Mouse (Mus musculus): ENCODE results near the gene Ptprb. TPM values are rescaled to one million over a fixed set of nuclear protein-coding genes. Genes with fewer than 3 reads are reported as not detected.
A peak's percentile ranks its signal among the peaks of the same experiment; 100 is the strongest.

Gene Ptprb
- 3.1 and 4.0 TPM in 2 replicates for polyA plus RNA-seq (2014; fragmentation: Nextera tagmentation; extraction: Ambion mirVana)

DNA sequence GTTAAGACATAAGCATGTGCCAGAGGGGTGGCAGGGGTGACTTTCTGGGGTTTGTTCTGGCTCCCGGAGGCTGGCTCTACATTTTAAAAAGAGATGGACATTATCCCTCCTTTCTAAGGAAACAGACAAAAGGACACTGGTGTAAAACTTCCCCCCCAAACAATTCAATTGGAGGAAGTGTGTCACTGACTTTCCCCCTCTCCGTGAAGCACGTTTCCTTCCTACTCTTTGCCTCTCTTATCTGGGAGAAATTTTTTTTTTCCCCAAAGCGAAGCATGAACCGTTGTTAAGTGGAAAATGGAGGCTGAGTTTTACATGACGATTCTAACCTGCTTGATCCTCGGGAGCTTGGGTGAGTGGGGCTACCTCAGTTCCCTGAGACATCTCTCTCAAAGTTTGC lies at the start of gene Ptprb:
Ptprb (plus strand) TSS at position 244 of the 400 bp plus-strand sequence.
- Histone ChIP-seq H3K36me3 (ENCODE audit: control insufficient read depth, insufficient read depth, low read length) (no peaks in the 10 kb centered on the region), H3K9ac (replicated peaks; ENCODE audit: low read depth, low read length) (no peak within 1 kb of the TSS), H3K27me3 (ENCODE audit: control insufficient read depth, insufficient read depth, low read length) (no peaks in the 10 kb centered on the region), H3K4me3 (ENCODE audit: low read depth, low read length) (no peak within 1 kb of the TSS), H3K9me3 (ENCODE audit: control insufficient read depth, low read length) (no peaks in the 10 kb centered on the region), H3K4me2 (ENCODE audit: low read depth, low read length) (no peak within 1 kb of the TSS), H3K4me1 (ENCODE audit: control insufficient read depth, insufficient read depth, low read length) (no peaks in the 10 kb centered on the region), H3K27ac (ENCODE audit: low read depth, low read length) (no peak within 1 kb of the TSS)
- ATAC-seq (ENCODE audit: low read depth): no peak
- WGBS: 70% methylated on average over 7 of the region's 7 CpGs

DNA sequence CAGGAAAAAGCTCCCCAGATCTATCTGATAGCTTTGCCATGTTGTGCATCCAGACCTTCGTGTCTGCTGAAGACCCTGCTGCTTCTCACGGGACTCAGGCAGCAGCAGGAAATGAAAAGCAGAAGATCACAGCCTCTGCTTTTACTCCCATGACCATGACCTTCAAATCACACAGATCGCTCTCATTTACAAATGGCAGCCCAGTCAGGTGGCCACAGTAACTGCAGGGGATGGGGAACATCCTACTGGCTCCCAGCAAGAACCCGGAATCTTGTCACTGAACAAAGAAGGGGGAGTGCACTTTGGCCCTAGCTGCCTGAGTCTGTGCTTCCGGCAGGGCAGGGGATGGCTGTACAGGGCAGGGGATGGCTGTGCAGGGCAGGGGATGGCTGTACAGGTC lies 40.0 kb upstream of the Ptprb start:
- no peaks in the 10 kb centered on the region for H3K4me1 ChIP-seq (ENCODE audit: control insufficient read depth, insufficient read depth, low read length)
- no peak overlapping the region for H3K4me3 ChIP-seq (ENCODE audit: low read depth, low read length)
- no peak overlapping the region for H3K9ac ChIP-seq (replicated peaks; ENCODE audit: low read depth, low read length)
- no peaks in the 10 kb centered on the region for H3K9me3 ChIP-seq (ENCODE audit: control insufficient read depth, low read length)
- no peaks in the 10 kb centered on the region for H3K27me3 ChIP-seq (ENCODE audit: control insufficient read depth, insufficient read depth, low read length)
- WGBS: 58% methylated on average over 5 of the region's 5 CpGs
- no peak for ATAC-seq (ENCODE audit: low read depth)
- H3K27ac ChIP-seq (ENCODE audit: low read depth, low read length): no peak overlapping the region
- no peaks in the 10 kb centered on the region for H3K36me3 ChIP-seq (ENCODE audit: control insufficient read depth, insufficient read depth, low read length)
- no peak overlapping the region for H3K4me2 ChIP-seq (ENCODE audit: low read depth, low read length)

DNA sequence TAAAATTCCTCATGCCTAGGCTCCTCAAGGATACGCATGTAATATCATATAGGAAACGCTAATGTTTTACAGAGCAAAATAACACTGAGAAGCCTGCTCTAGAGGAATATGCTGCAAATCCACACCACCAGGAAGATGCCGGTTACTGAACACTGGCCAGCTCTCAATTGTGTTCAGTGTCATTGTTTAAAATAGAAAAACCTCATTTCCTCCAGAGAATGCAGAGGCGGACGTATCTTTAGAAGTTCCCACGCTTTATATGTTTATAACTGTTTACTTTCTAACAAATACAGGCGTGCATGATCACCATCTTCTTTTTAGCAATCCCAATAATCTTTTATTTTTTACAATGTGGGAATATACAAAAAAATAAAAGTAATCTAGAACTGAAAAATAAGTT lies 33.1 kb upstream of the Ptprb start:
- no peak for ATAC-seq (ENCODE audit: low read depth)
- Histone ChIP-seq H3K4me3 (ENCODE audit: low read depth, low read length) (no peak overlapping the region), H3K27me3 (ENCODE audit: control insufficient read depth, insufficient read depth, low read length) (no peaks in the 10 kb centered on the region), H3K36me3 (ENCODE audit: control insufficient read depth, insufficient read depth, low read length) (no peaks in the 10 kb centered on the region), H3K9me3 (ENCODE audit: control insufficient read depth, low read length) (no peaks in the 10 kb centered on the region), H3K9ac (replicated peaks; ENCODE audit: low read depth, low read length) (no peak overlapping the region), H3K4me2 (ENCODE audit: low read depth, low read length) (no peak overlapping the region), H3K4me1 (ENCODE audit: control insufficient read depth, insufficient read depth, low read length) (no peaks in the 10 kb centered on the region), H3K27ac (ENCODE audit: low read depth, low read length) (no peak overlapping the region)
- WGBS: 71% methylated on average over 7 of the region's 7 CpGs

DNA sequence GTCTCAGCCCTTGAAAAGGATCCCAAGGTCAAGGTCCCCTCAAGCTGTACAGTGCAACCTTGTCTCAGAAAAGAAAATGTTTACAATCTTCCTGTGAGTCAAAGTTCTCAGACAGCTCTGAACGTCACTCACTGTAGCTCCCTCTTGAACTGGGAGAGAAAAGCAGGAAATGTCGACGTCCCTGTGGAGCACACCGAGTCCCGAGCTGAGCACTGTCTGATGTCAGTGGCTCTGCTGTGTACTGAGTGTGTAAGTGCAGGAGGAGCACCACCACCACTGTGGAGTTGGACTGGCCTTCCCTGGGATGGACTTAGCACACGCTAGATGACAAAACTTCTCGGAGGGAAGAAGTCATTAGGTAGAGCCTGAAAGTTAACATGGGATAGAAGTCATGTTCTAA lies 31.9 kb upstream of the Ptprb start:
- 65% methylated on average over 7 of the region's 7 CpGs for WGBS
- Histone ChIP-seq H3K4me3 (ENCODE audit: low read depth, low read length) (no peak overlapping the region), H3K27me3 (ENCODE audit: control insufficient read depth, insufficient read depth, low read length) (no peaks in the 10 kb centered on the region), H3K9ac (replicated peaks; ENCODE audit: low read depth, low read length) (no peak overlapping the region), H3K4me2 (ENCODE audit: low read depth, low read length) (no peak overlapping the region), H3K4me1 (ENCODE audit: control insufficient read depth, insufficient read depth, low read length) (no peaks in the 10 kb centered on the region), H3K36me3 (ENCODE audit: control insufficient read depth, insufficient read depth, low read length) (no peaks in the 10 kb centered on the region), H3K27ac (ENCODE audit: low read depth, low read length) (no peak overlapping the region), H3K9me3 (ENCODE audit: control insufficient read depth, low read length) (no peaks in the 10 kb centered on the region)
- no peak for ATAC-seq (ENCODE audit: low read depth)

DNA sequence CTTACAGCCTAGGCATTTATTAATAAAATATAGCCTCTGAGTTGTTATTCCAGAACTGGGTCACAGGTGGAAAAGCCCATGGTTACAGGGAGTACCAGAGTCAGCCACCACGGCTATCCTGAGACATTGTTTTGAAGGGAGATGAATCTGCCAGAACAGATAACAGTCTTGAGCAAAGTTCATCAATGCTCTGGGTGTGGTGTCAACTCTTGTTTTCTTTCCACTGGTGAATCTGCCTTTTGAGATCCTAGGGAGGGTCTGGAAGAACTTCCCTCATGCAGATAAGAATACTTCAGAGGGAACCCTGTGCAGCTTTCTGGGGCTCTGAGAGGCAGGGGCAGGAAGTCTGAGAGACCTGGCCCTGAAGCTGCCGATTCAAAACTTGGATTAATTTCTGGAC lies 29.7 kb upstream of the Ptprb start:
- no peaks in the 10 kb centered on the region for H3K36me3 ChIP-seq (ENCODE audit: control insufficient read depth, insufficient read depth, low read length)
- WGBS: 88% methylated on average over 2 of the region's 2 CpGs
- no peak overlapping the region for H3K27ac ChIP-seq (ENCODE audit: low read depth, low read length)
- H3K9ac ChIP-seq (replicated peaks; ENCODE audit: low read depth, low read length): no peak overlapping the region
- H3K27me3 ChIP-seq (ENCODE audit: control insufficient read depth, insufficient read depth, low read length): no peaks in the 10 kb centered on the region
- no peaks in the 10 kb centered on the region for H3K4me1 ChIP-seq (ENCODE audit: control insufficient read depth, insufficient read depth, low read length)
- H3K9me3 ChIP-seq (ENCODE audit: control insufficient read depth, low read length): no peaks in the 10 kb centered on the region
- H3K4me2 ChIP-seq (ENCODE audit: low read depth, low read length): no peak overlapping the region
- no peak overlapping the region for H3K4me3 ChIP-seq (ENCODE audit: low read depth, low read length)
- ATAC-seq (ENCODE audit: low read depth): no peak

DNA sequence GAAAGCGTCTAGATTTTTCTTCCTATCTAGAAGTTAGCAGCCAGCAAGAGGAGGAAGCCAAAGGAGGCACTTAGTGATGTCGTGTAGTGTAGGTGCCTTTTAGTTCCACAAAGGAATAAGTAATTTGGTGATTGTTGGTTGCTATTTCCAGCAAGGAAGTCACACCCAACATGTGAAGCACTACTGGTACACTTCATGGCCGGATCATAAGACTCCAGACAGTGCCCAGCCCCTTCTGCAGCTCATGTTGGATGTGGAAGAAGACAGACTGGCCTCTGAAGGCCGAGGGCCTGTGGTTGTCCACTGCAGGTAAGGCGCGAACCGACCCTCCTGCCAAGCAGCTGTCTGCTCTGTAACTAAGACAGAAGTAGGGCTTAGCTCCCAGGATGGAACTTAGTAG lies 22.7 kb upstream of the Ptprb start:
- ATAC-seq (ENCODE audit: low read depth): no peak
- H3K4me2 ChIP-seq (ENCODE audit: low read depth, low read length): no peak overlapping the region
- no peaks in the 10 kb centered on the region for H3K36me3 ChIP-seq (ENCODE audit: control insufficient read depth, insufficient read depth, low read length)
- no peak overlapping the region for H3K9ac ChIP-seq (replicated peaks; ENCODE audit: low read depth, low read length)
- no peaks in the 10 kb centered on the region for H3K9me3 ChIP-seq (ENCODE audit: control insufficient read depth, low read length)
- H3K27ac ChIP-seq (ENCODE audit: low read depth, low read length): no peak overlapping the region
- H3K4me1 ChIP-seq (ENCODE audit: control insufficient read depth, insufficient read depth, low read length): no peaks in the 10 kb centered on the region
- H3K4me3 ChIP-seq (ENCODE audit: low read depth, low read length): no peak overlapping the region
- no peaks in the 10 kb centered on the region for H3K27me3 ChIP-seq (ENCODE audit: control insufficient read depth, insufficient read depth, low read length)
- WGBS: 91% methylated on average over 7 of the region's 7 CpGs

DNA sequence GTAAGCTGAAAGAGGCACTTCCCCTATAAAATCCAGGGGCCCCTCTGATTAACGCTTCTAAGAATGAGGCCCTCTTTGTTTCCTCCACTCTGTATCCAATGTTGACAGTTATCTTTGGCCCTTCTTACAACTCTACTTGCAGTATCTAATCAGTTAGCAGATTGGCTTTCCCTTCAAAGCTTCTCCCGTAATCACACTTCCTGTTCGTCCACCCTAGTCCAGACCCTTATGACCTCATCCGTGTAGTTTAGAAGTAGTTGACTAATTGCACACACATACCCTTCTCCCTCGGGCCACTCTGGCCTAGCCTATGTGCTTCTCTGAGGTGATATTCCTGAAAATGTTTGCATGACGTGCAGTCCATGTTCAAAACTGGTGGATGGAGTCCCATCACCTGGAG lies 21.4 kb upstream of the Ptprb start:
- no peak overlapping the region for H3K4me3 ChIP-seq (ENCODE audit: low read depth, low read length)
- no peaks in the 10 kb centered on the region for H3K27me3 ChIP-seq (ENCODE audit: control insufficient read depth, insufficient read depth, low read length)
- H3K4me1 ChIP-seq (ENCODE audit: control insufficient read depth, insufficient read depth, low read length): no peaks in the 10 kb centered on the region
- H3K9me3 ChIP-seq (ENCODE audit: control insufficient read depth, low read length): no peaks in the 10 kb centered on the region
- no peak overlapping the region for H3K27ac ChIP-seq (ENCODE audit: low read depth, low read length)
- 74% methylated on average over 6 of the region's 6 CpGs for WGBS
- no peaks in the 10 kb centered on the region for H3K36me3 ChIP-seq (ENCODE audit: control insufficient read depth, insufficient read depth, low read length)
- ATAC-seq (ENCODE audit: low read depth): no peak
- no peak overlapping the region for H3K9ac ChIP-seq (replicated peaks; ENCODE audit: low read depth, low read length)
- no peak overlapping the region for H3K4me2 ChIP-seq (ENCODE audit: low read depth, low read length)

DNA sequence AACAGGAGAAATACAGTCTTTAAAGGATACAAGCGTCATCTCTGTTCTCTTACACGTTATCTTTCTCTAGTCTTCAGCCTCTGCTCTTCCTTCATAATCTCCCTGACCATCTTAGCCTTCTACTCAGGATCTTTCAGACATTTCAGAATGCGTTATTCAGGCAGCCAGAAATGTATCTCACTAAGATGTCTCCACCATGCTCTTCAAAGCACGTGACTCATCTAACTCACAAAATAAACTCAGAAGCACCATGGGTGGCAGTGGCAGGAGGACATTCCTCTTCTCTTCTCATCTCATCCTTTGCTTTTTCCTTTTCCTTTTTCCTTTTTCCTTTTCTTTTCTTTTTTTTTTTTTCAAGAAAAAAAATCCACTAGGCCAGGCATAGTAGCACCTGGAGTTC lies 16.0 kb upstream of the Ptprb start:
- Histone ChIP-seq H3K4me2 (ENCODE audit: low read depth, low read length) (no peak overlapping the region), H3K4me1 (ENCODE audit: control insufficient read depth, insufficient read depth, low read length) (no peaks in the 10 kb centered on the region), H3K9me3 (ENCODE audit: control insufficient read depth, low read length) (no peaks in the 10 kb centered on the region), H3K4me3 (ENCODE audit: low read depth, low read length) (no peak overlapping the region), H3K27ac (ENCODE audit: low read depth, low read length) (no peak overlapping the region), H3K36me3 (ENCODE audit: control insufficient read depth, insufficient read depth, low read length) (no peaks in the 10 kb centered on the region), H3K9ac (replicated peaks; ENCODE audit: low read depth, low read length) (no peak overlapping the region), H3K27me3 (ENCODE audit: control insufficient read depth, insufficient read depth, low read length) (no peaks in the 10 kb centered on the region)
- WGBS: 81% methylated on average over 4 of the region's 4 CpGs
- ATAC-seq (ENCODE audit: low read depth): no peak

DNA sequence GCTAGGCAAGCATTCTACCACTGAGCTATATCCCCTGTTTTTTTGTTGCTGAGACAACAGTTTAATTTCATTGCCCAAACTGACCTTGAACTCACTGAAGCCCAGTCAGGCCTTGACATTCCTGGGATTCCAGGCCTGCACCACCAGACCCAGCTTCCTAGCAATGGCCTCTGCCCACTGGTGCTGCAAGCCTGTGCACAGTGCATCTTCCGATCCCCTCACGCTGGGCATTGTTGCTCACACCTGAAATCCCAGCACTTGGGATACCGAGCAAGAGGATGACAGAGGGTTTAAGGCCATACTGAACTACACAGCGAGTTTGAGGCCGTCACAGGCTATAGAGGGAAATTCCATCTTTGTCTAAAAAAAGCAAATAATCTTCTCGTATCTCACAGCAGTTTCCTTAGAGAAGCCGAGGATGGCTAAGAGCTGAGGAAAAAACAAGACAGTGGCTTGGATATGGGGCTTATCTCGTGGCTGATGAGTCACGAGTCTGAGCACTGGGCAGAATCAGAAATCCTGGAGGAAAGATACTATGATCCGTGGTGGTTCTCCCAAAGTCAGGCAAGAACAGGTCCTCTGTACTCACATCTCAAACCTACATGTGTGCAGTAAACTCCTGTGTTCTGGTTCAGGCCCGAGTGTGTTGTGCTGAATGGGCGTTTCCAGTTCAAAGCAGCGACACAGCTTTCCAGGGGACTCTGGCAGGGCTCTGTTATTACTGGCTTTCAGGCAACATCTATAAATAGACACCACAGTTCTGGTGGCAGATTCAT lies 14.5 kb upstream of the Ptprb start:
- no peaks in the 10 kb centered on the region for H3K27me3 ChIP-seq (ENCODE audit: control insufficient read depth, insufficient read depth, low read length)
- H3K36me3 ChIP-seq (ENCODE audit: control insufficient read depth, insufficient read depth, low read length): no peaks in the 10 kb centered on the region
- no peaks in the 10 kb centered on the region for H3K9me3 ChIP-seq (ENCODE audit: control insufficient read depth, low read length)
- H3K4me3 ChIP-seq (ENCODE audit: low read depth, low read length): no peak overlapping the region
- no peak for ATAC-seq (ENCODE audit: low read depth)
- H3K27ac ChIP-seq (ENCODE audit: low read depth, low read length): peak overlapping the region; percentile 18; the same call in 1 of the 2 replicates
- H3K4me1 ChIP-seq (ENCODE audit: control insufficient read depth, insufficient read depth, low read length): no peaks in the 10 kb centered on the region
- H3K4me2 ChIP-seq (ENCODE audit: low read depth, low read length): no peak overlapping the region
- H3K9ac ChIP-seq (replicated peaks; ENCODE audit: low read depth, low read length): no peak overlapping the region
- 73% methylated on average over 13 of the region's 13 CpGs for WGBS

Data from neural tube, embryonic 14.5 days (tissue).